Mouse (Mus musculus) hindbrain, embryonic 16.5 days (tissue): ENCODE measurements around the gene Ccdc167. TPM values are rescaled to one million over a fixed set of nuclear protein-coding genes. Genes with fewer than 3 reads are reported as not detected.

ENCODE experiments used
- ATAC-seq: fragments of 200-750 bp; cut with Nextera tagmentation; 2 replicates; pipeline ENCODE4 v1.8.0; 2017; ENCODE audit warnings: moderate TSS enrichment, moderate library complexity
- H3K27ac ChIP-seq: fragments of 300-500 bp; sonication (generic); 2 replicates; pipeline ENCODE4 v1.5.1; 2014; ENCODE audit warnings: low read depth, mild to moderate bottlenecking, control low read depth, low read length, moderate library complexity
- H3K27me3 ChIP-seq: fragments of 300-500 bp; sonication (generic); replicated peaks from 2 replicates; pipeline ENCODE4 v1.6.1; 2014; ENCODE audit warnings: low read length; ENCODE audit not compliant: control insufficient read depth, insufficient read depth
- H3K36me3 ChIP-seq: fragments of 300-500 bp; sonication (generic); 2 replicates; pipeline ENCODE4 v1.6.1; 2014; ENCODE audit warnings: mild to moderate bottlenecking, low read length, moderate library complexity, mixed read lengths; ENCODE audit not compliant: control insufficient read depth, insufficient read depth
- H3K4me1 ChIP-seq: fragments of 300-500 bp; sonication (generic); 2 replicates; pipeline ENCODE4 v1.6.1; 2014; ENCODE audit warnings: low read depth, low read length; ENCODE audit not compliant: control insufficient read depth, insufficient read depth
- H3K4me2 ChIP-seq: fragments of 300-500 bp; sonication (generic); 2 replicates; pipeline ENCODE4 v1.6.1; 2014; ENCODE audit warnings: mild to moderate bottlenecking, low read length, control low read depth, moderate library complexity
- H3K4me3 ChIP-seq: fragments of 300-500 bp; sonication (generic); 2 replicates; pipeline ENCODE4 v1.5.1; 2014; ENCODE audit warnings: mild to moderate bottlenecking, low read length, control low read depth, moderate library complexity
- H3K9ac ChIP-seq: fragments of 300-500 bp; sonication (generic); 2 replicates; pipeline ENCODE4 v1.6.1; 2014; ENCODE audit warnings: low read depth, mild to moderate bottlenecking, control low read depth, low read length, moderate library complexity
- H3K9me3 ChIP-seq: fragments of 300-500 bp; sonication (generic); 2 replicates; pipeline ENCODE4 v1.6.1; 2014; ENCODE audit warnings: mild to moderate bottlenecking, low read length, moderate library complexity; ENCODE audit not compliant: control insufficient read depth
- WGBS: fragments of 180-500 bp; shearing (Covaris S2); extraction: QIAGEN DNeasy Blood & Tissue Kit; methylation state at CpG from one replicate; pipeline ENCODE4 v1.1.7; 2014; 5-methylcytosine and 5-hydroxymethylcytosine counted together
- polyA plus RNA-seq: library from polyadenylated mRNA; unstranded; fragments of >200 nt; fragmentation: Nextera tagmentation; extraction: Ambion mirVana; gene quantifications from 2 replicates; pipeline ENCODE4 v1.2.1, GENCODE M21; 2015

The Ccdc167 gene
- polyA plus RNA-seq, 1 experiment from 2014 or later = 9.3 TPM

GRCm38 (mm10) chr17:29710562-29711044 lies 6.2 kb downstream of the Ccdc167 start:
- 58% methylated on average over 11 of the region's 11 CpGs for WGBS
- H3K9ac ChIP-seq = 0 out of 2 replicates have a peak overlapping the region, but pooled peaks have one; percentile 10

GRCm38 (mm10) chr17:29708783-29709182 lies 8.1 kb downstream of the Ccdc167 start:
- Histone ChIP-seq H3K36me3 (no peaks in the 10 kb centered on the region), H3K9ac (no peak overlapping the region), H3K27ac (no peak overlapping the region), H3K4me3 (no peak overlapping the region), H3K27me3 (no peaks in the 10 kb centered on the region), H3K9me3 (no peaks in the 10 kb centered on the region), H3K4me2 (no peak overlapping the region), H3K4me1 (peaks cover 37% of the 10 kb centered on the region)
- 88% methylated on average over 5 of the region's 5 CpGs for WGBS
- no peak for ATAC-seq

More at GRCm38 (mm10) chr17:29710562-29711044, 6.2 kb downstream of the Ccdc167 start:
- H3K4me1 ChIP-seq = peaks cover 37% of the 10 kb centered on the region
- H3K27me3 ChIP-seq = no peaks in the 10 kb centered on the region
- no peaks in the 10 kb centered on the region for H3K9me3 ChIP-seq
- no peaks in the 10 kb centered on the region for H3K36me3 ChIP-seq
- no peak overlapping the region; the same call in 1 of the 2 replicates for H3K4me2 ChIP-seq
- peak overlapping the region; percentile 65 for H3K27ac ChIP-seq
- H3K4me3 ChIP-seq = no peak overlapping the region
- ATAC-seq = peak; percentile 35; the same call in 1 of the 2 replicates

- Histone ChIP-seq H3K27ac (no peak overlapping the region), H3K36me3 (0 out of 2 replicates have a peak, but pooled peaks cover under 1% of the 10 kb centered on the region), H3K4me2 (no peak overlapping the region), H3K4me1 (peaks cover 41% of the 10 kb centered on the region), H3K9ac (no peak overlapping the region), H3K9me3 (no peaks in the 10 kb centered on the region), H3K27me3 (no peaks in the 10 kb centered on the region), H3K4me3 (no peak overlapping the region)
- WGBS = 35% methylated on average over 5 of the region's 5 CpGs
- ATAC-seq = no peak
Measured at GRCm38 (mm10) chr17:29706981-29707545, 9.8 kb downstream of the Ccdc167 start.

- 83% methylated on average over 5 of the region's 5 CpGs for WGBS
- H3K4me1 ChIP-seq = peaks cover 30% of the 10 kb centered on the region
Measured at GRCm38 (mm10) chr17:29705881-29706280, 11.0 kb downstream of the Ccdc167 start.

GRCm38 (mm10) chr17:29704781-29705180 lies 12.1 kb downstream of the Ccdc167 start:
- no peak overlapping the region for H3K4me3 ChIP-seq
- peak; percentile 73 for ATAC-seq
- no peaks in the 10 kb centered on the region for H3K27me3 ChIP-seq
- no peak overlapping the region for H3K27ac ChIP-seq
- peaks cover 18% of the 10 kb centered on the region for H3K36me3 ChIP-seq
- 35% methylated on average over 3 of the region's 3 CpGs for WGBS
- H3K9me3 ChIP-seq = no peaks in the 10 kb centered on the region
- no peak overlapping the region for H3K4me2 ChIP-seq
- H3K9ac ChIP-seq = no peak overlapping the region
- peaks cover 22% of the 10 kb centered on the region for H3K4me1 ChIP-seq

More at GRCm38 (mm10) chr17:29705881-29706280, 11.0 kb downstream of the Ccdc167 start:
- Histone ChIP-seq H3K9me3 (no peaks in the 10 kb centered on the region), H3K27me3 (no peaks in the 10 kb centered on the region), H3K4me3 (no peak overlapping the region), H3K36me3 (peaks cover 10% of the 10 kb centered on the region), H3K27ac (no peak overlapping the region), H3K9ac (no peak overlapping the region), H3K4me2 (no peak overlapping the region)
- ATAC-seq = no peak

- Histone ChIP-seq H3K4me1 (peaks cover 15% of the 10 kb centered on the region), H3K36me3 (peaks cover 19% of the 10 kb centered on the region), H3K27me3 (no peaks in the 10 kb centered on the region), H3K4me3 (no peak overlapping the region), H3K27ac (peak overlapping the region; percentile 64), H3K9ac (no peak overlapping the region), H3K4me2 (no peak overlapping the region), H3K9me3 (no peaks in the 10 kb centered on the region)
- WGBS = 71% methylated on average over 4 of the region's 4 CpGs
- no peak for ATAC-seq
Measured at GRCm38 (mm10) chr17:29702938-29703710, 13.7 kb downstream of the Ccdc167 start.

DNA sequence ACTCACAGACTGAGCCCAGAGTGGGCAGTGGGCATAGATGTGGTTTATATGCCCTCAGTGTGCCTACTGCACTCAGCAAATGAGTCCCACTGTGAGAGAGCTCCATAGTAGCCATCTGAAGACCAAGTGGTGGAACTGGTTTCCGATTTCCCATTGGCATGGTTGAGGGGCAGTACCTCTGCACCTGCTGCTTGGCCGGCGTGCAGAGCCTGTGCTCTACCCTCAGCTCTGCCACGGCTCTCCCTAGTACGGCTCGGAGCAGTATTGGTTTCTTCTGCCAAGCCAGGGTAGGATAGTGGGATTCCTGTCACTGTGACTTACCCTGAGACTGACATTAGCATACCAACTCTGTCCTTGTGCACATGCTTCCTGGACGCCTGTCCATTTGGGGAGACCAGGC lies 16.3 kb downstream of the Ccdc167 start:
- H3K4me3 ChIP-seq = no peak overlapping the region
- 96% methylated on average over 7 of the region's 7 CpGs for WGBS

GRCm38 (mm10) chr17:29698421-29698820 lies 18.4 kb downstream of the Ccdc167 start:
- peaks cover 45% of the 10 kb centered on the region for H3K36me3 ChIP-seq
- no peaks in the 10 kb centered on the region for H3K27me3 ChIP-seq
- ATAC-seq = no peak
- 84% methylated on average over 6 of the region's 6 CpGs for WGBS
- H3K27ac ChIP-seq = no peak overlapping the region
- H3K9ac ChIP-seq = no peak overlapping the region
- no peaks in the 10 kb centered on the region for H3K9me3 ChIP-seq
- H3K4me3 ChIP-seq = no peak overlapping the region
- peaks cover 6% of the 10 kb centered on the region for H3K4me1 ChIP-seq
- no peak overlapping the region for H3K4me2 ChIP-seq

More for the DNA sequence above, 16.3 kb downstream of the Ccdc167 start:
- Histone ChIP-seq H3K27ac (no peak overlapping the region), H3K36me3 (peaks cover 36% of the 10 kb centered on the region), H3K27me3 (no peaks in the 10 kb centered on the region), H3K4me1 (peaks cover 6% of the 10 kb centered on the region), H3K9ac (no peak overlapping the region), H3K4me2 (no peak overlapping the region), H3K9me3 (no peaks in the 10 kb centered on the region)
- no peak for ATAC-seq

- Histone ChIP-seq H3K36me3 (peaks cover 43% of the 10 kb centered on the region), H3K4me1 (no peaks in the 10 kb centered on the region)
- 97% methylated on average over 8 of the region's 8 CpGs for WGBS
Measured at GRCm38 (mm10) chr17:29696940-29697339, 19.9 kb downstream of the Ccdc167 start.

More at GRCm38 (mm10) chr17:29696940-29697339, 19.9 kb downstream of the Ccdc167 start:
- no peak overlapping the region for H3K4me3 ChIP-seq
- no peak overlapping the region for H3K9ac ChIP-seq
- no peaks in the 10 kb centered on the region for H3K27me3 ChIP-seq
- no peak overlapping the region for H3K4me2 ChIP-seq
- no peak for ATAC-seq
- H3K27ac ChIP-seq = no peak overlapping the region
- no peaks in the 10 kb centered on the region for H3K9me3 ChIP-seq
